Mouse (Mus musculus): ENCODE measurements around the gene Baz2b. TPM values are rescaled to one million over a fixed set of nuclear protein-coding genes. Genes with fewer than 3 reads are reported as not detected.

The Baz2b gene
- total RNA-seq, 1 experiment from 2014 or later = 161 TPM

DNA sequence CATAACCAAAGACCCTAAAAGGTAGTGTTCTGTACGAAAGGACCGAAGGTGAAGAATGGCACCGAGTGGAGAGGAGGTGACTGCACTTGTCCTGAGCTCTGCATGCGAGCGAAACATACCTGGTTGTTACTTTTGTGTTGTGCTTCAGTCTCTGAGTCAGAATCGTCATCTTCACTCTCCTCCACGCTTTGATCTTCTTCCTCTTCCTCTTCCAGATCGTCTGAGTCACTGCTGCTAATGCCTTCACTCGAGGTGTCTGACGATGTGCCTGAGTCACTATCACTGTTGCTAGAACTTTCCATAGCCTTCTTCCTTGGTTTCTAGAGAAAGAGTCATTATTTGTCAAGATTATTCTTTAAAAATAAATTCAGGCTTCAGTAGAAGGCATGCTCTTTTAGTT lies 240.5 kb downstream of the Baz2b start:
- ATAC-seq (replicated peaks in 1 of 2; ENCODE audit: insufficient read depth in 1 of 2, low FRiP score in 2 of 2, low TSS enrichment in 1 of 2, low read depth in 1 of 2, poor library complexity in 2 of 2, severe bottlenecking in 2 of 2) = no peak

DNA sequence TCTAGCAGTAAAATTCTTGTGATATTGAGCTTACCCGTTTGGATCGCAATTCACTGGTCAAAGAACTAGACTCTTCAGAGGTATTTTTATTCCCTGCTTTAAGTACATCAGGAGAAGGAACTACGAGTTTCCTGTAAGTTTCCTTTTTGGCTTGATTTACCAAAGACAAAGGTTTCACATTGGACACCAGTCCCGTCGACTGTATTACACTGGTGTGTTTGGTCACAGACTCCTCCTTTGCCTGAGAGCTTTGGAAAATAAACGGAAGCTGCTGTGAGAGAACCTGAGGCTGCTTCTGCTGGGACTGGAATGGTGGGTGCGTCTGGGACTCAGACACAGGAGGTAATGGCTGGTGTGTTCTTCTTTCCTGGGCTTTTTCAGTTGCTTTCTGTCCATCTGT lies 241.0 kb downstream of the Baz2b start:
- ATAC-seq (replicated peaks in 1 of 2; ENCODE audit: insufficient read depth in 1 of 2, low FRiP score in 2 of 2, low TSS enrichment in 1 of 2, low read depth in 1 of 2, poor library complexity in 2 of 2, severe bottlenecking in 2 of 2) = no peak

DNA sequence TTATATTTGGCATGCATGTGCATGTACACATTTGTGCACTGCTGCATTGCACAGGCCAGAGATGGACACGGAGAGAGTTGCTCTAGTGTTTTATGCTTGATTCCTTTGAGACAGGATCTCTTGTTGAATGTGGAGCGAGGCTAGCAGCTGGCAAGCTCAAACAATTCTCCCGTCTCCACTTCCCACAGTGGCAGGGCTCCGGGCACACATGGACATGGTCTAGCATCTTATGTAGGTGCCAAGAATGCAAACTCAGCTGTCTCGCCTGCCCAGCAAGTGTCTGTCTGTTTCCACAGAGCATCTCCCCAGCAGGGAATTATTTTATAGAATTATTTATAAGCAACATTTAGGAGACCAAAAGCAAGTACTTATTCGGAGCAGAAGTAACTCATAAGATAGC lies 243.2 kb downstream of the Baz2b start:
- ATAC-seq (replicated peaks in 1 of 2; ENCODE audit: insufficient read depth in 1 of 2, low FRiP score in 2 of 2, low TSS enrichment in 1 of 2, low read depth in 1 of 2, poor library complexity in 2 of 2, severe bottlenecking in 2 of 2) = no peak

DNA sequence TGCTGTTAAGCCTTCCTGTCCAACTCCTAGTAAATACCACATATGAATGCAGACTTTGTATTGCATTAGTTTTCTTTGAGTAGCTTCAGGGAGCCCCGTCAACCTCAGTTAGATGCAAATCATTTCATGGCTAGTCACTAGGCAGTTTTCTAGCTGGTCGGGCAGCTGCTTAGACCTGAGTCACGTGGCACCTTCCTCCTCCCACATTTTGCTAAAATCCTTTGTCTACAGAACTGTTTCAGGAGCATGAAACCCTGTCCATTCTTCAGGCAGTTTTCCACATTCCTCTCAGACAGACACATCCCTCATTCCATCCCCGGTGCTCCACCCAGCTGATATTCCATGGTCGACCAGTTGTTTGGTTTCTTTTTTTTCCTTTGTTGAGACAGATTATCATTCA lies 246.6 kb downstream of the Baz2b start:
- no peak for ATAC-seq (replicated peaks in 1 of 2; ENCODE audit: insufficient read depth in 1 of 2, low FRiP score in 2 of 2, low TSS enrichment in 1 of 2, low read depth in 1 of 2, poor library complexity in 2 of 2, severe bottlenecking in 2 of 2)

DNA sequence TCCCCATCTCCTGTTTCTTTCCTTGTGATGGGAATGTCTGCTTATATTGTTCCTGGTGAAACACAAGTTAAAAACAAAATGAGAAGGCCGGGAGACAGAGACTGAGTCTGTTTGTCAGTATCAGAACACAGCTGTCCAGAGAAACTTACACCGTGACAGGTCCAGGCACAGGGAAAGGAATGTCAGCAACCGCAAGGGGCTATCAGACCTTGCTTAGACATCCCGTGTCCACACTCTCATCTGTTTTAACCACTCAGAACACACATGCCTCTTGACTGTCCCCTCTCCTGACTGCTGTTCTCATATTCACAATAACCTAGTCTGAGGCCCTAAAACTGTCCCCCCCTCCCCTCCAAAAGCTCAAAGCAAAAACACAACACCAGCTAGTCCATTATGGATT lies 247.1 kb downstream of the Baz2b start:
- ATAC-seq (replicated peaks in 1 of 2; ENCODE audit: insufficient read depth in 1 of 2, low FRiP score in 2 of 2, low TSS enrichment in 1 of 2, low read depth in 1 of 2, poor library complexity in 2 of 2, severe bottlenecking in 2 of 2) = no peak

DNA sequence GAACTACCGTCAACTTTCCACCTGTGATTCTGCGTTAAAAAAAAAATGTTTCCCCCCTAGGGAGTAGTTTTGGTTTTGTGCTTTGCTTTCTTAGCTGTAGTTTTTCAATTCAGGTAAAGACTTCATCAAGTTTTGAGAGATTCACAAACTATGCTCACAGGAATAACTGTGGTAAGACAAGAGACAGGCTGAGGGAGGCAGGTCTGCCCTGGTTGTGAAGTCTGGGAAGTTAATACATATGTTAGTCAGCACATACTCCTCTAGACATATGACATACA lies 249.2 kb downstream of the Baz2b start:
- ATAC-seq (replicated peaks in 1 of 2; ENCODE audit: insufficient read depth in 1 of 2, low FRiP score in 2 of 2, low TSS enrichment in 1 of 2, low read depth in 1 of 2, poor library complexity in 2 of 2, severe bottlenecking in 2 of 2) = no peak

DNA sequence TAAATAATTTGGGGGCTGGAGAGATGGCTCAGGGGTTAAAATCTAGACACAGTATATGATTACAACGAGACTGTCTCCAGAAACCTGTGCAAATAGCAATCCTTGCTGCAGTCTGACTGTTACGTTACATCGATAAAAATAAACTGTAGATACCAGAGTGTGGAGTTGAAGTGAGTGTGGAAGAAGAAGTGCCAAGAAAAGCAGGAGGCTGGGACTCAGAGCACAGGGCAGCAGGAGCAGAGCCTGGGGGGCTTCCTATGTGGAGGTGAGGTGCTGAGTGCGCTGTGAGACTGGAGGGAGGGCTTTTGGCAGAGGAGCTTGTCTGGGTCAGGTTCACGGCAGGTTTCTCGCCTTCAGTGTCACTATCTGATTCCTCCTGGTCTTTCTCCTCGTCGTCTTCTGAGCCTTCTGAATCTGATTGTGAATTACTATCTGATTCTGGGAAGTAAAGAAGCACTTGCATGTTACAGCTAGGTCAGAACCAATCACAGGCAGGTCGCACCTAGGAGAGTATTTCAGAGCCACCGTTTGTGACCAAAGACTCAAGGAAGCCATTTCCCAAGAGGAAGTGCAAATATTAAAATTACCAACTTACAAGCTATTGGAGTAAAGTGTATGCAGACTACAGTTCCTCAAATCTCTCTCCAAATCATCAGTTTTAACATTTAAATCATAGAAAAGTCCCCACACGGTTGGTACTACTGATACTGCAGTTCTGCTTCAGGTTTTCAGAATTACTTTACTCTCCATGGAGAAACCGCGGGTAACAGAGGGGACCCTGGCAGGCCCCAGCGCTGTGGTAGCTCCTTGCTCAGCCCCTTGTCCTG lies 249.8 kb downstream of the Baz2b start:
- no peak for ATAC-seq (replicated peaks in 1 of 2; ENCODE audit: insufficient read depth in 1 of 2, low FRiP score in 2 of 2, low TSS enrichment in 1 of 2, low read depth in 1 of 2, poor library complexity in 2 of 2, severe bottlenecking in 2 of 2)

DNA sequence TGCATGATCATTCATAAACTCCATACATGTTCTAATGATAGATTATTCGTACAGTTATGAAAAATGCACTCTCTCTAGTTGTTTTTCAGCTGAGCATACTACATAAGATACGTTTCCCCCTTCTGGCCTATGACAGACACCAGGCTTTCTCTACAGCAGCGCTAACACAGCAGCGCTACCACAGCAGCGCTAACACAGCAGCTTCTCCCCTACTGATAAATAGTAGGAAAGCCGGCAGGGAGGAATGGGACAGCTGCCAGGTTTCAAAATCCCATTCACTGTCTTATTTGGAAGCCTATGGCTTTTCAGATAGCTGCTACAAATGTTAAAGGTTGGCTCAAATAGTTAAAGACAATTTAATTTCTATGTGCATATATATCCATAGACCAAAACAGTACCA lies 251.1 kb downstream of the Baz2b start:
- no peak for ATAC-seq (replicated peaks in 1 of 2; ENCODE audit: insufficient read depth in 1 of 2, low FRiP score in 2 of 2, low TSS enrichment in 1 of 2, low read depth in 1 of 2, poor library complexity in 2 of 2, severe bottlenecking in 2 of 2)

DNA sequence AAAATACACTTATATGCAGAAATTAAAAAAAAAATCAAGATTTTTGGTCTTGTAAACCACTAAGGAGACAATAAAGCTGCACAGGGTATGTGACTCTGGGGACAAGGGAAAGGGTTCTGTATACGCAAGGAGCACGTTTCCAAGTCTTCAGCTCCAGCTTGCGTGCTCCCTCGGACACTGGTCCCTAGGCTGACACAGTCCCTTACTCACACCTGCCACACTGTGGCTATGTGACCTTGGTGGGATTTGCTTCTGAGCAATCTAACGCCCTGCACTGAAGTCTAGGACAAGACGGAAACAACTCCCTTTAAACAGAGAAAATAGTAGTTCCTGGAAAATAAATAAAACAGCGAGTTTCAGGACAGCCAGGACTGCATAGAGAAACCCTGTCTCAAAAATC lies 253.7 kb downstream of the Baz2b start:
- no peak for ATAC-seq (replicated peaks in 1 of 2; ENCODE audit: insufficient read depth in 1 of 2, low FRiP score in 2 of 2, low TSS enrichment in 1 of 2, low read depth in 1 of 2, poor library complexity in 2 of 2, severe bottlenecking in 2 of 2)

DNA sequence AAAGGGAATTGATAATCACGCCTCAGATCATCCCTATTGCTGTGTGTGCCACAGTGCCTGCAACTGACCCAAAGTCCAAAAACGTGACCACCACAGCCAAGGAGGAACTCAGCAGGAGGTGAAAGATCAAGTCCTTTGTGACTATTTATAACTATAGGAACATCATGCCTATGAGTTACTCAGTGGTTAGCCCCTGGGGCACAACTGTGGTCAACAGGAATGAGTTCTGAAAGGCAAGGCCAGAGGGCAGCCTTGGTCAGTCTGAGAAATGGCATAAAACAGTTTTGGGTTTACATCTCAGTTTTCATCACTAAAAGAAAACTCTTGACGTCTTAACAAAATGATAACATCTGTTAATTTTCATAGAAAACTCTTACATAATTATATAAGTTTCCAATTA lies 254.8 kb downstream of the Baz2b start:
- no peak for ATAC-seq (replicated peaks in 1 of 2; ENCODE audit: insufficient read depth in 1 of 2, low FRiP score in 2 of 2, low TSS enrichment in 1 of 2, low read depth in 1 of 2, poor library complexity in 2 of 2, severe bottlenecking in 2 of 2)

DNA sequence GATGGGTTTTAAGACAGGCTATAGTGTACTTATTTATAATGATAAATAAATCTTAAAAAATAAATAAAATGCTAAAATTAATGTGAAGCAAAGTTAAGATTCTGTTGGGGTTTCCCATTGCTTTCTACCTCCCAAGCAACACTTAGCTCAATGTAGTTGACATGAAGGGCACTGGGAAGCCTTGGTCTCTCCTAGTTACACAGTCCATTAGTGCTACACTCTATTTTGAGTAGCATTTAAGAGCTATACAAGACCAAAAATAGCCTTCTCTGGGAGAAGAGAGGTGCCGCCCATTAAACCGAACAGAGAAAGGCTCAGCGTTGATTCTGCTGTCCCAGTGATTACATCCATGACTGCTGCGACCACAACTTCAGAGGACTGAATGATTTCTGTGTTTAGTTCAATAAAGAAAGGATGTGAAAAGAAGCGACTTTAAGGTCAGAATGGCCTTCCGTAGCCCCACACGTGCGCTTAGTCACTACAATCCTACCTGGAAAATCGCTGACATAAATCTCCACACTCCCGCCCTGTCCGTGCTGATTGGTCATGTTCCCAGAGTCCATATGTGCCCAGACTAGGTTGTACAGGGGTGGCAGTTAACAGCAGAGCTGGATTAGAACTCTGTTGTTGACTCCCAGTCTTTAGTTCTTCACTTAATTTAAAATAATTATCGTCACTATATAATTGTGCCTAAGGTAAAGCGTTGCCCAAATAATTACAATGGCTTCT lies 257.2 kb downstream of the Baz2b start:
- no peak for ATAC-seq (replicated peaks in 1 of 2; ENCODE audit: insufficient read depth in 1 of 2, low FRiP score in 2 of 2, low TSS enrichment in 1 of 2, low read depth in 1 of 2, poor library complexity in 2 of 2, severe bottlenecking in 2 of 2)

DNA sequence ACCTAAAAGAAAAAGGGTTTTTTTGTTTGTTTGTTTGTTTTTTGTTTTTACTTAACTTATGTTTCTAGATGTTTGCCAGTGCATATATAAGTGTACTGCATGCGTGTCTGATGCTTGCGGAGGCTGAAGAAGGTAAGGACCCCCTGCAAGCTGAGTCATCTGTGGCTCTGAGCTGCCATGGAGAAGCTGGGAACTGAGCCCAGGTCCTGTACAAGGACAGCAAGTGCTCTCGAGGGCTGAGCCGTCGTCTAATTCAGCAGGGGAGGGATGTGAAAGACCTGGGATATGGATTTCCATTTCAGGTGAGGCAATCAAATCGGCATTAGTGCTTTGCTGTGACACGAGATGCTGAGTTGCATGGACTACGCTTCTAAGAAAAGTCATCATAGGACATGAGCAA lies 257.9 kb downstream of the Baz2b start:
- no peak for ATAC-seq (replicated peaks in 1 of 2; ENCODE audit: insufficient read depth in 1 of 2, low FRiP score in 2 of 2, low TSS enrichment in 1 of 2, low read depth in 1 of 2, poor library complexity in 2 of 2, severe bottlenecking in 2 of 2)

DNA sequence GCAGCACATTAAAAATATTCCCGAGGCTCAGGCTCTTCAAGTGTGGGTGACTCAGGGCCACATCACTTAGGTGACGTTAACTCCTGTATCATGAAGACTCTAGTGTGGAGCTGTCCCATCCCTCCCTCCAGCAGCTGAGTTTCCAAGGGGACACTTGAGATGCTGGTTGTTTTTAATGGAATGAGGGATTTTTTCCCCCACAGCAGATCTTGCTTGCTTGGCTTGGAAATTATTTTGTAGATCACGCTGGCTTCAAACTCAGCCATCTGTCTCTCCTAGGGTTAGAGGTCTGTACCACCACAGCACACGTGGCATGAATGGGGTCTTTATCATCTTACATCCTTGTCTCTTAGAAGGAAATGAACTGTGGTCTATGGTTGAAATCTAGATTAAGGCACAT lies 258.5 kb downstream of the Baz2b start:
- ATAC-seq (replicated peaks in 1 of 2; ENCODE audit: insufficient read depth in 1 of 2, low FRiP score in 2 of 2, low TSS enrichment in 1 of 2, low read depth in 1 of 2, poor library complexity in 2 of 2, severe bottlenecking in 2 of 2) = no peak

DNA sequence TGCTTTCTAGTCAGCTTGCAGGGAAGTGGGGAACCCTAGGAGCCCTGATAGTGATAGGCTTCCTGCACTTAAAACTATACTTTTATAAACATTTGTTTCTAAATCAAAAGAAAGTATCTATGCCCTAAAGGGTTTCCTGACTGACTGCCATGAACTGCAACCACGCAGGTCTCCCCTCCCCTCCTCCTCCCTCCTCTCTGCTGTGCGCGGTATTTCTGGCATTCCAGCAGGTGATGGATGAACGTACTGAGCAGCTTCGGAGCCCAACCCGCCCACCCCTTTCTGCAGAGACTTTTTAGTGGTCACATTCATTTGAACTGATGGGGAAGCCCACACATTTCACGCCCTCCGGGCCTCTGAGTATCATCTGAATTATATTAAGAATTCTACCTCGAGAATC lies 273.3 kb downstream of the Baz2b start:
- ATAC-seq (replicated peaks in 1 of 2; ENCODE audit: insufficient read depth in 1 of 2, low FRiP score in 2 of 2, low TSS enrichment in 1 of 2, low read depth in 1 of 2, poor library complexity in 2 of 2, severe bottlenecking in 2 of 2) = no peak

DNA sequence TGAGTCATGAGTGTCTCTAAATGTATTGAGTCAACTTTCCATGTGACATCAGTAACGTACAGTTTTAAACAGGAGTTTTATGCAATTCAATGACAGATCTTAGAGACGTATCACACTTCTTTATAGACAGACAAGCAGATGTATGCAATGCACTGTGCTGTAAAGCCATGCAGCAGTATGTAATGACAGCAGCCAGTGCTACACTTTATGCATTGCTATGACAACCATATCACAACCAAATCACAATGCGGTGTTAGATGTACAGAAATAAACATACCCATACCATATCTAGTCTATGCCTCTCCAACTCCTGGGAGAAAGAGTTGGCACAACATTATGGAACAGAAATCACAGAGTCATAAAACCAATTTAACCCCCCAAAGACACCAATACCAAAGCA lies 276.5 kb downstream of the Baz2b start:
- ATAC-seq (replicated peaks in 1 of 2; ENCODE audit: insufficient read depth in 1 of 2, low FRiP score in 2 of 2, low TSS enrichment in 1 of 2, low read depth in 1 of 2, poor library complexity in 2 of 2, severe bottlenecking in 2 of 2) = no peak

DNA sequence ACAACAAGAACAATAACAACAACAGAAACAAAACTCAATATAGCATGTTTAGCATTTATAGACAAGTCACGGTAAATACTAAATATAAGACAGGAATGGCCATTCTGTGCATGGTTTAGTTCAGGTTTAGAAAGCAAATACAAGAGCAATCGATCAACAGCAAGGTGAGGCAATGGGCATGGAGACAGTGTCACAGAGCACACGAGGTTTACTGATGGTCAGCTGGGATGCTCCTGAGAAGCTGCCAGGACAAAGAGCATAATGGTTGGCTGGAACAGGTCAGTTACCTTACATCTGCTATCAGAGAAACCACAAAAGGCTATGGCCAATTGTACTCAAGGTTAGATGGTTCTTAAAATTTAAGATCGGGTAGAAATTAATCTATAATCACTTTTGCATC lies 277.4 kb downstream of the Baz2b start:
- no peak for ATAC-seq (replicated peaks in 1 of 2; ENCODE audit: insufficient read depth in 1 of 2, low FRiP score in 2 of 2, low TSS enrichment in 1 of 2, low read depth in 1 of 2, poor library complexity in 2 of 2, severe bottlenecking in 2 of 2)

DNA sequence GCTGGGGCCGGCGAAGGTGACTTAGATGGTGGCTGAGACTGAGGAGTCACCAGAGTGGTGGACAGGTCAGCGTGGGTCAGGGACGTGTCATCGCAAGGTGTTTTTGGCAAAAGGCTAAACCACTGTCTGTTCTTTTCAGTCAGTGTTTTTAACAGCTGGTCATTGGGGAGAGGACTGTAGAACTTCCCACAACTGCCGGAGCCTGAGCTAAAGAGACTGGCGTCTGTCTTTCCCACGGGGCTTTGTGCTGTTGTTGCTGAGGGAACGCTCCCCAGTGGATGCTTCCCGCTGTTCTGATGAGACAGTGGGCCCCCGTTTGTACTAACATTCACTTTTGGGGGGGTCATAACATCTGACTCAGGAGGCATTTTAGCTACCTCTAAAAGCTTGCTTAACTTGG lies 296.0 kb downstream of the Baz2b start:
- no peak for ATAC-seq (replicated peaks in 1 of 2; ENCODE audit: insufficient read depth in 1 of 2, low FRiP score in 2 of 2, low TSS enrichment in 1 of 2, low read depth in 1 of 2, poor library complexity in 2 of 2, severe bottlenecking in 2 of 2)

DNA sequence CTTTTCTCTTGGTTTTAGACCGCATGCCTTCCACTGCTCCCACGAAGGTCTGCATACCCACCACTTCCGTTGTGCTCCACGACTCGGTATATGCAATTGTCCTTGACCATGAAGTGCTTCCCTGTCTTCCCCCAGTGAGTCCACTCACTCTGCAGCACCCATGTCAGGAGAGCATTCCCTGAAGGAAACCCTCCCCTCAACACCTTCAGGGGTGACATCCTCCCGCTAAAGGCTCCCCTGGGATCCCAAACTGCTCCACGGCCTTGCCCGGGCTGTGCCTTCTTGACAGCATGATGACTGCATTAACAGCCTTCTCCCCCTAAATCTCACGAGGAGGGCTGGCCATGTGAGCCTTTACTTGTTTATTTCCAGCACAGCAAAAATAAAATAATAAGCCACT lies 301.6 kb downstream of the Baz2b start:
- ATAC-seq (replicated peaks in 1 of 2; ENCODE audit: insufficient read depth in 1 of 2, low FRiP score in 2 of 2, low TSS enrichment in 1 of 2, low read depth in 1 of 2, poor library complexity in 2 of 2, severe bottlenecking in 2 of 2) = no peak

DNA sequence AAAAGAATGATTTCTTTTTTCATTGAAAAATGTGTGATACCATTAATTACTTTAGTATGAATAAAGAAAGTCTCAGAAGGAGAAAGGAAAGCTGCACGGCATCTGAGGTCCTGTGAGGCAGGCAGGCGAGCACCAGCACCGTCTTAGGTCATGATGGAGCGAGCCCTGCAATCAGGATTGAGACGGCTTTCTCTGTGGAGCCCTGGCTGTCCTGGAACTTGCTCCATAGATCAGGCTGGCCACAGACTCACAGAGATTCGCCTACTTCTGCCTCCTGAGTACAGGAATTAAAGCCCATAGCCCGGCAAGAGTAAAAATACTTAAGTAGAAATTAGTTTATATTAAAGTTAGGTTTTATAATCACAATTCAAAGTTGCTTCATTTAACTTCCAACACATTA lies 305.6 kb downstream of the Baz2b start:
- ATAC-seq (replicated peaks in 1 of 2; ENCODE audit: insufficient read depth in 1 of 2, low FRiP score in 2 of 2, low TSS enrichment in 1 of 2, low read depth in 1 of 2, poor library complexity in 2 of 2, severe bottlenecking in 2 of 2) = no peak
